Mouse (Mus musculus) layer of hippocampus, postnatal 36 days (tissue): ENCODE measurements at regions not wholly inside any gene's neighbourhood (a gene's known extent, or its start where the extent isn't known, plus 50 kb on each side); places are given as distances from the start of the nearest gene placed in this dataset.

Experiments used
- DNase-seq, 2 experiments: peaks; one replicate each; pipeline ENCODE4 v3.0.0; 2022

DNA sequence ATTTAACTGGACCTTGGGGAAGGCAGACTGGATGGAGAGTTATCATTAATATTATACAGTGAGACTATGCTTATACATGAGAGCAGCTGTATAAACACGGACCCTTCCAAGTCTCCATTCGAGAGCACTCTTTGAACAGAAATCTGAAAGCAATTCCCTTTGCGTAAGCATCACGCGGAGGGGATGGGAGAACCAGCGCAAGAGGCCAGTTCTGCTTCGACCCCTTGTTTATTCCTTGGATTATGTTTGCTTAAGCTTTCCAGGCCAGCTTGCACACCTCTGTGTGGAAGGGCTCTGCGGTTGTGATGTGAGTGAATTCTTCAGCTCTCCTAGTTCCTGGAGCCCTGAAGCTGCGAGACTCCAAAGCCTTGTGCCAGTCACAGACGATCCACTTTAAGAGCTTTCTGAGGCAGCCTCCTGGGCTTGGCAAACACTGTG lies 109.2 kb upstream of the Fbxo11 start:
- no peak for DNase-seq

DNA sequence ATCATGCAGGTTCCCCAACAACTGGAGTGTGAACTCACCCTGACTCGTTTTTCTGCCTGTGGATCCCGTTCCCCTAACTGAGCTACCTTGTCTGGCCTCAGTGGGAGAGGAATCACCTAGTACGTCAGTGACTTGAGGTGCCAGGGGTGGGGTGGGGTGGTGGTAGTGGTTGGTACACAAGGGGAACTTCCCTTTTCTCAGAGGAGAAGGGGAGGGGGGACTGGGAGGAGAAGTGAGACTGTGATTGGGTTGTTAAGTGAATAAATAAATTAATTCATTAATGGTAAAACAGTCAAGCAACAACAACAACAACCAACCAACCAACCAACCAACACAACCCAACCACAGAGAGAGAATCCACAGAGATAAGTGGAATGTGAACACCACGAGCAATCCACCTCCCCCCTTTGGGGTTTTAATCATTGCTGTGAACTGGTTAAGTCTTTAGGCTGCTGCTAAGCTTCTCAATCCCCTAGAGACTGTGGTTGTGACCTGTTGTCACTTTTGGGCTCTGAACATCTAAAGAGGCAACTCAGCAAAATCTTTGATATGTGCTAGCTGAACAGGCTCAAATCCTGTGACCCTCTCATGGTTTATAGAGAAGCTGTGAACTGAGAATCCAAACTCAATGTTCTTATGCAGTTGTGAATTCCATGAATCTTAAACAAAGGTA lies 111.0 kb upstream of the Fbxo11 start:
- no peak for DNase-seq

DNA sequence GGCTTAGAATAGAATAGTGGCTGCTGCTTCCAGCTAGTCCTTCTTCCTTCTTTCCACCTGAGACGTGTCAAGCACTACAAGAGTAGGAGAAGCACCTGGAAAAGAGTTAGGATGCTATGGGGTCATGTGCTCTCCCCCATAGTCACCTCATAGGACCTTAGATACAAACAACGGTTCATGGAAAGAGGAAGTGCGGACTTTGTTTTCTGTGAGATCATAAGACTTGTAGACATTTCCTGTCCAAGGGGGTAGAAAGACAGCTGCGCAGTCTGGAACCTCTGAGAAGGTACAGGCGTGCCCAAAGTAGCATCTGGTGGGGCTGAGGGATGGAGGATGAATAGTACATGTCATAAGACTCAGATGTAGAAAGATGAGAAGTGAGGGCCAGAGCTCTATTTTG lies 125.6 kb upstream of the Fbxo11 start:
- no peak for DNase-seq

DNA sequence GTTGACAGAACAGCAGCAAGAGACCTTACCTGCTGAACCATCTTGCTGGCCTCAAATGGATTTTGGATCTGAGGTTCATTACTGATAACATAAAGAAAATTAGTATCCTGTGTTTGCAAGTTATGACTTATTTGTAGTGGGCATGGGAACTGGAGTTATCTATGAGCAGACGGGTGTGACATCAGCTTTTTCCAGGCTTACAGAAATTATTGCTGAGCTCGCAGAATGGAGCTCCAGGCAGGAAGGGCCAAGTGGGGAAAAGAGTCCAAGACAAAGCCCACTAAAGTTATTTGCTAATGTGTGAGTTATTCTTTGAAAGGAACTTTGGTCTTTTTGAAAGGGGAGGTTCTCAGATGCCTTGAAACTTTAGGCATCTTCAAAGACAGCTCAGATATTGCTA lies 126.4 kb upstream of the Fbxo11 start:
- no peak for DNase-seq

DNA sequence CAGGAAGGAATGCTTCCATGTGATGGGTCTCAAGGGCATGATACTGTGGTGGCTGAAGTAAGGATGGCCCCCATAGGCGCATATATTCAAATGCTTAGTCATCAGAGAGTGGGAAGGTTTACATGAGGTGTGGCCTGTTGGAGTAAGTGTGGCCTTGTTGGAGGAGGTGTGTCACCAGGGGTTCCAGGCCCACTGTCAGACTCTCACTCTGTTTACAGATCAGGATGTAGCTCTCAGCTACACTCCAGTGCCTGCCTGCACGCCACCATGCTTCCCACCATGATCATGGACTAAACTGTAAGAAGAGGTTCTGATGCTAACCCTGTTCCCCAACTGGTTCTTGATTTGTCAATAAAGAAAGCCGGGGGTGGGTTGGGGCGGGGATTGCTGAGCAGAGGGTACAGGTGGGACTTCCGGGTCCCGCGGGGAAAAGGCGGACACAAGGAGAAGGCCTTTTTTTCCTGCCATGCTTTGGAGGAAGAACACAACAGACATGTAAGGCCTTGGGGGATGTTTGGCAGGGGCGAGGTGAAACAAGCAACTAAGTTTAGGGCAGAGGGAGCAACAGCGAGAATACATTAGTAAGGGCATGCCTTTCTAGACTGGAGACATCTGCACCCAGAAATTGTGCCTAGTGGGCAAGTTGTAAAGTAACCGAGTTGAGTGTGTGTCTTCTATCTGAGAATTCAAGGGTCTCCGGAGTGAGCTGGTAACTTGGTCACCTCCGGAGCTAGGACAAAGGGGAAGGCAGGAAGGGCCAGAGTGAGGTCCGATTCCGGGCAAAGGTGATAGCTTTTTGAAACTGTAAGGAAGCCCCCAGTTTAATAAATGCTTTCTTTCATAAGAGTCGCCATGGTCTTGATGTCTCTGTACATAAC lies 127.1 kb upstream of the Fbxo11 start:
- no peak for DNase-seq

DNA sequence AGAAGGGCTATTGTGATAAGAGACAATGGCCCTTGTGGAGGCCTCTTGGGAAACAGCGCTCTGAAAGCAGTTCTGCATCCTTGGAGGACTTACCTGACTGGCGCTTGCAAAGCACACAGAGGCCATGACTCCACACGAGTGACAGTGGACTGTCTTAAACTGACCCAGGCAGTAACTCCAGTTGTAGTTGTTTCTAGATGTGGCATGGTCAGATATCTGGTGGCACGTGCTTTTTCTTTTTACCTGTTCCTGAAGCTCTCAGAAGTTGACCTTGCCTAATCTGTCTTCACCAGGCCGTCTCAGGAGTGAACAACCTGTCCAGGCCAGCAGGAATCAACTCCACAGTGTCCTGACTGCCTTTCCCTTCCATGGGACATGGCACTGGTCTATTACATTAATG lies 129.6 kb upstream of the Fbxo11 start:
- no peak for DNase-seq

DNA sequence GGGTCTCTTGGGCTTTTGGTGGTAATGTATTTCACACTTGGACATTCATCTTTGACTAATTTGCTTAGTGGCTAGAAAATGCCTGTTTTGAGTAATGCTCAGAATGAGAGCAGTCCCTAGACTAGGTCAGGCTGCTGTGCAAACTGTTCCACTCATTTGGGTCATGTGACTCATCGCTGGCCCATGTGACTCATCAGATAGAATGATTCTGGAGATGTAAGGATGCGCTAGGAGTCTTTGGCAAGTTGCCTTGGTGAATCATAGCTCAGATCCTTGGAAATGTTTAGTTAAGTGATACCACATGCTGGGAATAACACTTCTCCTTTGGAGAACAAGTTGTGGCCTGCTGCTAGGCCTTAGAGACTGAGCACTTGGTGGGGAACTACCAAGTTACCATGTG lies 130.2 kb upstream of the Fbxo11 start:
- DNase-seq = peak in 1 of 2 experiments; percentile 8

DNA sequence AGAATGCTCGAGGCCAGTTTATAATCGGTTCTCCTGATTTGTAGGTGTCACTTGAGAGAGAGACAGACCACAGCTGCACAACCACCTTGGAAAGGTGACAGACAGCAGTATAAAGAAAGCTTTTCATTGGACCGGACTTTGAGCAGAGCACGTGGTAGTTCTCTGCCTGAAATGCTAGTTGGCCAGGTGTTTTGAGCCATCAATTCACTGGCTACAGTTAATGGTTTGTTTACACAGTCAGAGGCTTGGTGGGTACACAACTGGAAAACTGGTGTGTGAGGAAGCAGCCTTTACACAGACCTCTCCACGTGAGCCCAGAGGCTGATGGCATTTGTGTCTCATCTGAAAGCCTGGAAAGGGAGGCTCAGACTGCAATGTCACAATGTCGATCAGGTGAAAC lies 130.8 kb upstream of the Fbxo11 start:
- no peak for DNase-seq

DNA sequence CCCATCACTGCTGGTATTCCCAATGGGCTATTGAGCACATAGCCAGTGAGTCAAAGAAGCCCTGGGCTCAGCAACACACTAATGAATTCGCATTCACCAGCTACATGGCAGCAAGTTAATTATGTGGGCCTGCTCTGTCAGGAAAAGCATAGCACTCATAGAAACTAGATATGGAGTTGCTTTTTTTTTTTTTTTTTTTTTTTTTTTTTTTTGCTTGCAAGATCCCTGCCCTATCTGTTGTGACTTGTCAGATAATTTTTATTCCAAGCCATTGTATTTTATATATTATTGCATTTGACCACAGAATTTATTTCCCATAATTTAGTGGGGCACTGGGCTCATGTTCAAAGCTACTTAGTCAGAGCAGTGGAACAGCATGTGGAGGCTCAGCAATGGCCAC lies 131.2 kb upstream of the Fbxo11 start:
- DNase-seq = no peak

DNA sequence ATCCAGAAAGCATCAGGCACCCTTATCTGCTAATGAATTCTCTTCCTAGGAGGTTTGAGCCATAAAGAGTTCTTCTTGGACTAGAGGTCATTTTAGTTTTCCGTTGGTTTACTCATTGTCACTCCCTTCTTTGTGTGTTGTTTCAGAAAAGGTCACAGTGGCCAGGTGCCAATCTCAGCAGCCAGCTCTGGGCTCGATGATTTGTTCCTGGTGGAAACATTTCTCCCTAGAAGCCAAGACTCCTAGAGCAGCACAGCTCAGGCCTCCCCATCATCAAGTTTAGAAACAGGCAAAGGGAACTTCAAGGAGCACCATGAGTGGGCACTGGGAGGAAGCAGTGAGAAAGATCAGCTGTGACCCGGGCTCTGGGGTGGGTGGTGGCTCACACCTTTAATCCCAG lies 132.3 kb upstream of the Fbxo11 start:
- no peak for DNase-seq

DNA sequence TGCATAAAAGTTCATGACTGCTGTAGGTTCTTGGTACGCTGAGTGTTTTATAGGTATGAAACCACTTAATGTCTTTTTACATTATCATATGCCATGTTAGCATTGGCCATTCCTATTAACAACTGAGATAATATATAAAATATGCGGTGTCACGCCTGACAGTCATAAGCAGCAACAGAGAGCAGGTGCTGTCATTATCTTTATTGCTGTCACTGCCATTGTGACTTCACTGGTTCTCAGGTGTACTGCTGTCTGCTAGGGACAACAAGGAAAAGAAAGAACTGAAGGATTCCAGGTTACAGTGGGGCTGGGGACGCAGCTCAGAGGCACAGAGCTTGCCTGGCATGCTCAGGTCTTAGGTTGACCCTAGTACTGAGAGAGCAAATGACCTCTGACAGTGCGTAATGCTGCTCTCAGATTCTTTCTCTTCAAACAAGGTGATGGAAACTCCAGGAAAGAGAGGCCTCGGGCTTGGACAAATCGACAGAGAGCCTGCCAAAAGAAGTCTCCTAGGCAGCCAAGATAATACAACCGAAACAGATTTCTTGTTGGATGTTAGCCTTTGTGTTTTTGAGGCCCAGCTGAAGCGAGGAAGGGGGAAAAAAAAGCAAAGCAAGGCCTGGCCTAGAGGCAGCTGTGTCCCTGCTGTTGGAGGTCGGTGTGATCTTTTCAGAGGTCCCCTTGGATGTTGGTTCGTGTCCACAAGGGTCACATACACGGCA lies 136.3 kb upstream of the Fbxo11 start:
- no peak for DNase-seq

DNA sequence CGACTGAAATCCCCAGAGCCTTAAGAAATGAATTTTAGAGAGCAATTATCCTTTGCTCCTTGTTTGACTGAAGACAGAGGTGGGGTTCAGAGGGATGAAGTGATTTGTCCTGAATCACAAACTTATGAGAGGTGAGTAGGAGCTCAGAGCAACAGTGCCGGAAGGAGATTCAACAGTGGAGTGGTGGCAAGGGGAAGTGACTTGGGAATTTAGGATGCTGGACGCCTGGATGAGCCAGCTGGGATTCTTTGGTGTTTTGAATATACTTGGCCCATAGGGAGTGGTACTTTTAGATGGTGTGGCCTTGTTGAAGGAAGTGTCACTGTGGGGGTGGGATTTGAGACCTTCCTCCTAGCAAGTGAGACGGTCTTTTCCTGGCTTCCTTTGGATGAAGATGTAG lies 137.1 kb upstream of the Fbxo11 start:
- DNase-seq = no peak

DNA sequence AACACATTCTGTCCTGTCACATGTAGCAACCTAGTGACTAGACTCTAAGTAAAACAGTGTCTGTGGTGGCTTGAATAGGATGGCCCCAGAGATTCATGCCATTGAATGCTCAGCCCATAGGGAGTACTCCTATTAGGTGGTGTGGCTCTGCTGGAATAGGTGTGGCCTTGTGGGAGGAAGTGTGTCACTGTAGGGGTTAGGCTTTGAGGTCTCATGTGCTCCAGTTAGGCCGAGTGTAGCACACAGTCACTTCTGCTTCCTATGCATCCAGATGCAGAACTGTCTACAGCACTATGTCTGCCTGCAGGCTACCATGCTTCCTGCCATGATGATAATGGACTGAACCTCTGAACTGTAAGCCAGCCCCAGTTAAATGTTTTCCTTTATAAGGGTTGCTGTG lies 144.5 kb upstream of the Fbxo11 start:
- DNase-seq = no peak

DNA sequence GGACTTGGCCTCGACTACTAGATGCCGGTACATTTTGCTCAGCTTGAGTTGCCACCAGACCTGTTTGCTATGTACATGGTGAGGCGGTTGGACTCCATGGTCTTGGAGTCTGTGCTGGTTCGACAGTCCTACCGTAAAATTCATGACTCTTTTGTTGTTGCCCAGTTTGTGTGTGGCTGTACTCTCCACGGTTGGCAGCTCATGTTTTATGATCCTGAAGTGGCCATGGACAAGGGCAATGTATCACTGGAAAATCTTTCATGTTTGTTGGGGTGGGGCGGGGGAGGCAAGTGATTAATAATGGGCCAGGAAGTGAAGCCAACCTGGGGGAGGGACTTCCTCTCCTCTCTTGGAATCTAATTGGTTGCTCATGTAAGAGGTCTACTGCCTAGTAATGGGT lies 147.0 kb upstream of the Fbxo11 start:
- no peak for DNase-seq

DNA sequence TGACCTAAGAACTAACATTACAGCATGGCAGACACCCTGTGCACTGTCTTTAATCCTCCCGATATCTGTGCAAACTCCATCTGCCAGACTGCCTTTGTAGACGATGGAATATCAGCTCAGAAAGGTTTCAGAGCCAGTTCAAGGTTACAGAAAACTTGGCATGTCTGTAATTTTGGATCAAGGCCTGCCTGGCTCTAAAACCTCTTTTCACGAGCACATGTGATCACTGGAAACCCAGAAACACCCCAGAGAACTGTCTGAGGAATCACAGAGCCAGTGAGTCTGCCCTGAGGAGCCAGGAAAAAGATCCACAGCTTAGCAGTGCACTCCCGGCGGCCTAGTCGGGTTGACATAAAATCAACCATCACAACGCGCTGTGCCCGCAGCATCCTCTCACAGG lies 149.7 kb upstream of the Fbxo11 start:
- DNase-seq = no peak

DNA sequence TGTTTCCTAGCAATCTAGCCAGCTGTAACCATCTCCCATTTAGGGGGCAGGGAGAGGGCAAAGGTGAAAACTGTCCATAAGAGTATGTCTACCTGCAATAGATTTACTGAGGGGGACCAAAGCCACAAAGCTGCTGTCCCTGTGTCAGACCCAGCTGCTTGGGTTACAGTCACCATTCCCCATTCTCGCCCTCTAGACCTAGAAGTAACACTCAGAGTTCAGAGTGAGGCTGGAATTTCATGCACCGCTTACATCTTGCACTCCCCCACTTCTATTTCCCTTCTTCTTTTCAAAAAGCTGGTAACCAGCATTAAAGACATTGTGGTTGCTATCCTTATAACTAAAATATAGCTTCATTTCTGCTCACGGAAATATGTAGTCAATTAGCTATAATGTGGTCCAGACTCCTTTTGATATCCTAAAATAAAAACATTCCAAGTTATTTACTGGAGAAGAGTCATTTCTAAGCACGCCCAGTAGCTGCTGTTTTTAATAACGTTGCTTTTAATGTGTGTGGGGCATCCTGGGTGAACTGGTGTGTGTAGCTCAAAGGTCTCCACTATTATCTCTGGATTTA lies 157.4 kb upstream of the Fbxo11 start:
- DNase-seq = no peak

DNA sequence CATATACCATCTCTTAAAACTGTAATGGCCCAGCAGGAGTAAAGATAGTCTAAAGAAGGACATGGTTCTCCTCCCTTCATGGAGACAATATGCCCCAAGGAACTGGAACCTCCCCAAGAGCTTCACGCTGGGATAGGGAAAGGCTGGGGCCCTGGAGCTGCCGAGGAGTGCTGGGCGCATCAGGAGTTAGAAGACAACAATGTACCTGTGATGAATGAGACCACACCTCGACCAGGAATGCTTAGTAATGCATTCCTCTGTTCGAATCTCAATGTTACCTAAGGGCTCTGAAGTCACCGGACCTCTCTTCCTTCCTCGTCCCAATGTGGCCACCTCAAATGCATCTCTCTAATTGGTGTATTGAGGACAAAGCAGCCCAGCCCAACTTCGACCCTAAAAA lies 175.4 kb upstream of the Fbxo11 start:
- DNase-seq = no peak

DNA sequence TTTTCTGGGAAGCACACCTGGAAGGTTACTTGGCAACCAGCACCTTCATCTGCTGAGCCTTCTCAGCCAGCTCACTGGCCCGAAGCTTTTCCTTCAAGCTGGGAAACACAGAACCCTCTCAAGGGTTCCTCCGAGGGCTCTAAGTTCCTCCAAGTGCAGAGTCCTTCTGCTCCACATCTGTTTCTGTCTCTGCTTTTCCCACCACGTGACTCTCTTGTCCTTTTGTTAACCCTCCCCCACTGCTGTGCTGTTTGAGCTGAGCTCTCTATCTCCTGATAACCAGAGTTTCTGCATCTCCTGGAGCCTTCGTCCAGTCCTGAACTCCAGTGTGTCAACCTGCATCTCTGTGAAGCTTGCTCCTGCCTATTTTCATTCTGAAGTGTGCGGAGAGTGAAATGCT lies 183.5 kb upstream of the Fbxo11 start:
- DNase-seq = no peak

DNA sequence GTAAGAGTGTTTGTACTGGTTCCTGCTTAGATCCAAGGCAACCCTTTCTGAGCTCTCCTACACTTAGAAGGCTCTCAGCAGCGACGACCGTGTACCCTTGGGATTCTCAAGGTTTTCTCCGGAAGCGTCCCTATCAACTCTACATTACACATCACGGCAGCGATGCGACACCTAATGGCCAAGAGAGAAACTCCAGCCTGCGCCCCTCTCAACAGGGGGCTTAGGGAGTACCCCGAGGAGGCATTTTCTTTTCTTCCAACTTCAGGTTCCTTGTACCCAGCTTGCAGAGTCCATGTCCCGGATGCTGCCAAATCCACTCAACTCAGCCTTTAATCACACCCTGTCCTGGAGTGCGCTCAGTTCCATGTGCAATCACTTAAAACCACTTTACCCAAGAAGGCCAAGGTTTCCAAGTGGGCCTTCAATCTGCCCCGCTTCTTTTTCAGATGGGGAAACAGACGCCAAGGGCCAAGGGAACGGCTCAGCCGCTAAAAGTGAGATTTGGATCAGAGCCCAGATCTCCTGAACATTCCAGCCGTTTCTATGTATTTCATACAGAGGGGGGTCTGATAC lies 186.9 kb upstream of the Fbxo11 start:
- DNase-seq = peak; percentile 42 to 46

DNA sequence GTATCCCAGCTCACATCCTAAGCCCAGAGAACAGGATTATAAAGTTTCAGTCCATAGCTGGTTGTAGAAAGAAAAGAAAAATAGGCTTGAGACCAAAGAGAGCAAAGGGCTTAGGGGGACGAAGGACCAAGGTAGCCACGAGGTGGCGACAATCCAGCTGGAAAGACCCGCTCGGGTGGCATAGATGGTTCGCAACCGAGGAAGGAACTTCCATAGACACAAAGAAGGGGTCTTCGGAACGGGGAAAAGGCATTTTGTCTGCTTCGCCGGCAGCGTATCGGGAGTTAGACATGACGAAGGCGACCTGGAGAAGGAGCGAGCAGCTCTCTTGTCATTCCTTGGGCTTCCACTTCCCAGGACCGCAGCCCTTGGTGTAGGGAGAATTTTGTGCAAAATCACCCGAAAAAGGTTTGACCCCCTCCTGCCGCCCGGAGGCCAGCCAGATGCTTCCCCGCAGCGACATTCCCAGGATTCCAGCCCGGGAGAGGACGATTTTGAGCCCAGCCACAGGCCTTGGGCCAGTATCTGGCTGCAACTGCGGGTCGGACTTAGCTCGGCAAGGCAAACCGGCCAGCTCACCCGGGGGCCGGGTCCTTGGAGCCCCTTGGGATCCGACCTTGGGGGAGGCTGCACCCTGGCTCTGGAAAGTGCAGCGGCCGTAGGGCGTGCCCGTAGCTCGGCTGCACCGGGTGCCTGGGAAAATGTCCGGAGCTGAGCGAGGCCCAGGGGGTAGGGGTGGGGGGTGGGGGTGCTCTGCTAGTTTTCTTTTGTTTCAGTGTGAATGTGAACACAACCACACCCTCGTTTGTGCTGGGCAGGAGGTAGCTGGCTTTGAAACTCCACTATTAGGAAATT lies 184.5 kb upstream of the Foxn2 start:
- peak; percentile 62 to 67 for DNase-seq
